Comparison of ENCODE assay signal across 8 mouse cellular contexts in the genomic region with DNA sequence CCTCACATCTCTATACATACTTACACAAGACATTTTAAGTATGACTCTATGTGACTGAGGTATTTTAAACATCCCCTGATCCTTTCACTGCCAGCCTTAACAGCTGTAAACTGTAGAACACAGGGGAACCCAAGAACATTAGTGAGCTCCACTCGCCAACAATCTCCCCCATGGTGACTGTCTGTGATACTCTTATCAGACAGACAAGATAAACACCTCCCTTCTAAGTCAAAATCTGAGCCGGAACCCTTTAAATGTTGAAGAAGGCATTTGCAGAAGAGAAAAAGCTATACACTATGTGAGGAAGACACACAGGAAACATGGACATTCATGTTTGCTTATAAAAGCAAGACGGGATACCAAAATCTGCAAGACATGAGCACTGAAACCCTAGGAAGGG. TPM values are rescaled to one million over a fixed set of nuclear protein-coding genes. Genes with fewer than 3 reads are reported as not detected.
DNase-seq lines count a peak whose midpoint lies in the region; ATAC-seq and TF ChIP-seq lines count a peak whose summit lies in the region.

No protein-coding gene starts in this region.

- intact Hi-C loops in heart, postnatal 36 days (cut with DNase I): loop anchor here (2.0 to 5.0 kb wide), 2 partner anchors 31 to 127 kb away; a partner anchor contains a TSS

- peaks cover 31% of the 10 kb centered on the region for H3K36me3 ChIP-seq in heart, embryonic 13.5 days
- H3K36me3 ChIP-seq in ES-Bruce4 (ENCODE audit: control insufficient read depth, insufficient read depth, low read length, poor library complexity, severe bottlenecking): peaks cover 25% of the 10 kb centered on the region
- H3K36me3 ChIP-seq in forebrain, embryonic 15.5 days: peaks cover 28% of the 10 kb centered on the region
- peaks cover 12% of the 10 kb centered on the region for H3K36me3 ChIP-seq in liver, embryonic 16.5 days (ENCODE audit: control insufficient read depth, insufficient read depth)

- no peak for TF ChIP-seq EP300 in ES-Bruce4 (IDR thresholded peaks at IDR 0.05; ENCODE audit: insufficient read depth, low read depth, low read length)

- DNase-seq in heart, postnatal 36 days: no peak
- DNase-seq in adrenal gland, postnatal 25 days: no peak
- DNase-seq in layer of hippocampus, adult 11-12 months (ENCODE audit: low spot score): no peak
- DNase-seq in T-cell, adult 2 months (ENCODE audit: low spot score): no peak

- ATAC-seq in heart, embryonic 13.5 days (ENCODE audit: extremely low read depth, insufficient number of reproducible peaks, low FRiP score, low TSS enrichment): no peak
- no peak for ATAC-seq in forebrain, embryonic 15.5 days (replicated peaks)
- ATAC-seq in liver, embryonic 16.5 days (ENCODE audit: low read depth): no peak

- H3K27ac ChIP-seq in heart, embryonic 13.5 days (replicated peaks): peak overlapping the region; percentile 93; the same call in 1 of the 2 replicates
- no peak overlapping the region for H3K27ac ChIP-seq in ES-Bruce4 (ENCODE audit: insufficient read depth, low read length)
- H3K27ac ChIP-seq in forebrain, embryonic 15.5 days (replicated peaks): no peak overlapping the region
- H3K27ac ChIP-seq in liver, embryonic 16.5 days (ENCODE audit: low read length): peak overlapping the region; percentile 84

- peak overlapping the region; percentile 95 for H3K4me3 ChIP-seq in heart, embryonic 13.5 days
- H3K4me3 ChIP-seq in ES-Bruce4 (ENCODE audit: low read depth, low read length): peak overlapping the region; percentile 93
- peak overlapping the region; percentile 64 for H3K4me3 ChIP-seq in forebrain, embryonic 15.5 days
- H3K4me3 ChIP-seq in liver, embryonic 16.5 days (ENCODE audit: low read depth, low read length): peak overlapping the region; percentile 83

- WGBS in heart, embryonic 13.5 days: 10% methylated on average over 3 of the region's 3 CpGs
- 62% methylated on average over 3 of the region's 3 CpGs for WGBS in forebrain, embryonic 15.5 days
- 15% methylated on average over 3 of the region's 3 CpGs for WGBS in liver, embryonic 16.5 days (ENCODE audit: insufficient replicate concordance)

- H3K4me1 ChIP-seq in heart, embryonic 13.5 days: peaks cover 43% of the 10 kb centered on the region
- peaks cover 5% of the 10 kb centered on the region for H3K4me1 ChIP-seq in ES-Bruce4 (ENCODE audit: control insufficient read depth, insufficient read depth, low read length)
- H3K4me1 ChIP-seq in forebrain, embryonic 15.5 days: peaks cover 43% of the 10 kb centered on the region
- H3K4me1 ChIP-seq in liver, embryonic 16.5 days (ENCODE audit: control insufficient read depth, low read depth, low read length): peaks cover 28% of the 10 kb centered on the region

- H3K4me2 ChIP-seq in heart, embryonic 13.5 days: peak overlapping the region; percentile 91
- H3K4me2 ChIP-seq in forebrain, embryonic 15.5 days (replicated peaks): peak overlapping the region; percentile 65
- peak overlapping the region; percentile 74 for H3K4me2 ChIP-seq in liver, embryonic 16.5 days (ENCODE audit: low read depth, low read length)

- peak overlapping the region; percentile 94 for H3K9ac ChIP-seq in heart, embryonic 13.5 days
- peak overlapping the region; percentile 68 for H3K9ac ChIP-seq in ES-Bruce4 (ENCODE audit: low read depth, poor library complexity, severe bottlenecking)
- peak overlapping the region; percentile 74 for H3K9ac ChIP-seq in forebrain, embryonic 15.5 days (replicated peaks)
- H3K9ac ChIP-seq in liver, embryonic 16.5 days (ENCODE audit: low read depth, low read length): peak overlapping the region; percentile 84

- no peaks in the 10 kb centered on the region for H3K27me3 ChIP-seq in heart, embryonic 13.5 days (replicated peaks)
- no peaks in the 10 kb centered on the region for H3K27me3 ChIP-seq in ES-Bruce4 (ENCODE audit: control insufficient read depth, insufficient read depth, low read length, poor library complexity, severe bottlenecking)
- H3K27me3 ChIP-seq in forebrain, embryonic 15.5 days: no peaks in the 10 kb centered on the region
- H3K27me3 ChIP-seq in liver, embryonic 16.5 days (ENCODE audit: control insufficient read depth, insufficient read depth, low read depth, low read length): no peaks in the 10 kb centered on the region

- no peaks in the 10 kb centered on the region for H3K9me3 ChIP-seq in heart, embryonic 13.5 days
- H3K9me3 ChIP-seq in ES-Bruce4 (replicated peaks; ENCODE audit: control insufficient read depth, insufficient read depth, low read length, poor library complexity, severe bottlenecking): no peaks in the 10 kb centered on the region
- H3K9me3 ChIP-seq in forebrain, embryonic 15.5 days: no peaks in the 10 kb centered on the region
- no peaks in the 10 kb centered on the region for H3K9me3 ChIP-seq in liver, embryonic 16.5 days (replicated peaks; ENCODE audit: control insufficient read depth, low read length)

- TF ChIP-seq CTCF in ES-Bruce4 (IDR thresholded peaks at IDR 0.05; ENCODE audit: low read depth, low read length): no peak

- no peak for TF ChIP-seq POLR2A in ES-Bruce4 (IDR thresholded peaks at IDR 0.05; ENCODE audit: insufficient read depth, low read length)

RNA-seq across cellular contexts. Expression of a gene that starts 1.1 kb away (rescaled TPM):
- 12.8 and 13.8 TPM in 2 replicates for polyA plus RNA-seq in heart, embryonic 13.5 days (2015; fragmentation: Nextera tagmentation; extraction: Ambion mirVana)
- 10 to 100 TPM; 36.9 to 39.1 TPM for total RNA-seq in heart, postnatal 36 days (2021)
- 51.5 and 55.5 TPM in 2 replicates for polyA plus RNA-seq in ES-Bruce4 (2011; ENCODE audit: insufficient read depth, insufficient read length, low read depth, missing spikeins)
- polyA plus RNA-seq in forebrain, embryonic 15.5 days (2015; fragmentation: Nextera tagmentation; extraction: Ambion mirVana): 18.3 and 19.8 TPM in 2 replicates
- 9.3 and 12.4 TPM in 2 replicates for polyA plus RNA-seq in liver, embryonic 16.5 days (2015; fragmentation: Nextera tagmentation; extraction: Ambion mirVana)
- 62.7 and 63.4 TPM in 2 replicates for total RNA-seq in adrenal gland, postnatal 25 days (2021)

RNA-seq across cellular contexts. Expression of a gene that starts 34.9 kb away (rescaled TPM):
- 13.2 and 15.5 TPM in 2 replicates for polyA plus RNA-seq in heart, embryonic 13.5 days (2015; fragmentation: Nextera tagmentation; extraction: Ambion mirVana)
- total RNA-seq in heart, postnatal 36 days (2021): 10 to 100 TPM; 13.8 to 15.4 TPM
- 7.3 and 15.3 TPM in 2 replicates for polyA plus RNA-seq in ES-Bruce4 (2011; ENCODE audit: insufficient read depth, insufficient read length, low read depth, missing spikeins)
- polyA plus RNA-seq in forebrain, embryonic 15.5 days (2015; fragmentation: Nextera tagmentation; extraction: Ambion mirVana): 20.6 and 22.4 TPM in 2 replicates
- 5.2 and 5.8 TPM in 2 replicates for polyA plus RNA-seq in liver, embryonic 16.5 days (2015; fragmentation: Nextera tagmentation; extraction: Ambion mirVana)
- total RNA-seq in adrenal gland, postnatal 25 days (2021): 22.6 and 25.9 TPM in 2 replicates

RNA-seq across cellular contexts. Expression of a gene that starts 54.7 kb away (rescaled TPM):
- polyA plus RNA-seq in heart, embryonic 13.5 days (2015; fragmentation: Nextera tagmentation; extraction: Ambion mirVana): 115 and 123 TPM in 2 replicates
- total RNA-seq in heart, postnatal 36 days (2021): 100 to 1,000 TPM; 137 to 154 TPM
- 161 and 167 TPM in 2 replicates for polyA plus RNA-seq in ES-Bruce4 (2011; ENCODE audit: insufficient read depth, insufficient read length, low read depth, missing spikeins)
- 90.2 and 98.3 TPM in 2 replicates for polyA plus RNA-seq in forebrain, embryonic 15.5 days (2015; fragmentation: Nextera tagmentation; extraction: Ambion mirVana)
- 55.8 and 57.6 TPM in 2 replicates for polyA plus RNA-seq in liver, embryonic 16.5 days (2015; fragmentation: Nextera tagmentation; extraction: Ambion mirVana)
- 117 and 151 TPM in 2 replicates for total RNA-seq in adrenal gland, postnatal 25 days (2021)

RNA-seq across cellular contexts. Expression of a gene that starts 54.8 kb away (rescaled TPM):
- polyA plus RNA-seq in heart, embryonic 13.5 days (2015; fragmentation: Nextera tagmentation; extraction: Ambion mirVana): 70.8 and 72.4 TPM in 2 replicates
- total RNA-seq in heart, postnatal 36 days (2021): 10 to 100 TPM; 43.4 to 48.2 TPM
- 68.4 and 83.0 TPM in 2 replicates for polyA plus RNA-seq in ES-Bruce4 (2011; ENCODE audit: insufficient read depth, insufficient read length, low read depth, missing spikeins)
- polyA plus RNA-seq in forebrain, embryonic 15.5 days (2015; fragmentation: Nextera tagmentation; extraction: Ambion mirVana): 191 and 194 TPM in 2 replicates
- polyA plus RNA-seq in liver, embryonic 16.5 days (2015; fragmentation: Nextera tagmentation; extraction: Ambion mirVana): 34.1 and 34.4 TPM in 2 replicates
- total RNA-seq in adrenal gland, postnatal 25 days (2021): 106 and 110 TPM in 2 replicates

Comparison
In these comparisons a context has a peak if more than half of its experiments do, and no peak if none do; other contexts are left out.
1. H3K27ac ChIP-seq: peak in heart, embryonic 13.5 days (single experiment) and liver, embryonic 16.5 days (single experiment); none in ES-Bruce4 (single experiment) and forebrain, embryonic 15.5 days (single experiment).
2. Peak in every context shown above with its lines, with median percentiles within 50 percentile points of each other: H3K4me2 ChIP-seq, H3K4me3 ChIP-seq and H3K9ac ChIP-seq.